Mouse (Mus musculus): ENCODE measurements around the gene Inpp5b. TPM values are rescaled to one million over a fixed set of nuclear protein-coding genes. Genes with fewer than 3 reads are reported as not detected.
"Not testable (repeated sequence)": the region's sequence is repeated elsewhere in the genome, so short reads cannot be mapped to it uniquely, and the experiment has no call there.

Inpp5b gene
- polyA plus RNA-seq, 3 experiments from 2014 or later = 93.6 to 120 (median 110) TPM

DNA sequence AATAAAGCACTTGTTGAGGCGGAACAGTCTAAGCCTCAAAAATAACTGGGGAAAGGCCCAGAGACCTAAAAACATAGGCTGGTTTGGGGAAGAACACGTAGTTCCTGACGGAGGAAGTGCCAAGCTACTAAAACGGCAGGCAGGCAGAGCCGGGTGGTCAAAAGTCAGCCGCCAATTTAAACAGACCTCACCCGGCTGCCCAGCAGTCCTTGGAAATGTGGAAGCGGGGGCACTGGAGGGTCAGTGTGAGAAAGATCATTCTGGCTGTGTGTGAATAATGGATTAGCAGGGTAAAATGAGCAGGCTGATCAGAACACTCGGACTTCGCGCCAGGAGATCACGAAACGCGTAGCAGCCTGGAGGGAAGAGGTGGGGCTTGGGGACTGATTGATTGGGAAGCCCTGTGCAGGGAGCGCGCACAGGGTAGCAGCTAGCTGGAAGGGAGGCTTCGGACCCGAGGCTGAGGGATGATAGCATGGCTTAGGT is 31.6 kb upstream of the Inpp5b start:
- no peak for ATAC-seq

DNA sequence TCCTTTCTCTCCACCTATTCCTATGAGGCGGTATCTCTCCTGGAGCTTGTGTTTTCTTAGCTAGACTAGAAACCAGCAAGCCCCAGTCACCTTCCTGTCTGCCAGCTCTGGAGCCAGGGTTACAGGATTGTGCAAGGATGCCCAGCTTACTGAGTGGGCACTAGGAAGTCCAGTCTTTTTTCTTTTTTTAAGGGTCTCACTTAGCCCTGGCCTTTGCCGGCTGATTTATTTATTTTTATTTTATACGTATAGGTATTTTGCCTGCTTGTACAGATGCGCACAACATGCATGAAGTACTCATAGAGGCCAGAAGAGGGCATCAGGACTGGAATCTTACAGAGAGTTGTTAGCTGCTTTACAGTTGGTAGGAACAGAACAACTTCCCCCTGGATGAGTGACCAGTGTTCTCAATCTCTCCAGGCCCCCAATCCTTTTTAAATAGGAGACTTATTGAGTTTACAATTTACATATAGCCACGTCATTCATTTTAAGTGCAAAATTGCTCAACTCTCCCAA is 30.8 kb upstream of the Inpp5b start:
- peak; percentile 25 for ATAC-seq

GRCm38 (mm10) chr4:124712618-124713017 is 29.0 kb upstream of the Inpp5b start:
- no peak for ATAC-seq

GRCm38 (mm10) chr4:124713850-124714249 is 27.8 kb upstream of the Inpp5b start:
- ATAC-seq = not testable (repeated sequence)

- ATAC-seq = peak; percentile 97
Measured at GRCm38 (mm10) chr4:124714545-124715481, 26.8 kb upstream of the Inpp5b start, which contains the start of gene Sf3a3. TSS of gene Sf3a3 (plus strand) at chr4:124714776.

- ATAC-seq = no peak
Measured at GRCm38 (mm10) chr4:124719101-124719500, 22.5 kb upstream of the Inpp5b start.

DNA sequence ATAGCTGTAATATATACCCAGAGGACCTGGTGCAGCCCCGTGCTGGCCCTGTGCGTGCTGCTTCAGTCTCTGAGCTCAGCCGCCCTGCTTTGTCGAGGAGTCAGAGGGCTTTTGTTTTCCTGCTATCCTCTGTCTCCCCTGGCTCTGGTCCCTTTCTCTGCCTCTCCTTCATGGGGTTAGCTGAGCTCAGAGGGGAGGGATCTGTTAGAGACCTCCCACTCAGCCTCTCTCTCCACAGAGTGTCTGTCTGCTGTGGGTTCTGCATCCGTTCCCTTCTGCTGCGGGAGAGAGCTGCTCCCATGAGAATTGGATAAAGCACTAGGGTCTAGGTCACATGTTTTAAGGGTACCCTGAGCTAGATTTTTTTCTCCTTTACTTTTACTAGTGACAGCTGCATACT is 15.5 kb upstream of the Inpp5b start:
- no peak for ATAC-seq

DNA sequence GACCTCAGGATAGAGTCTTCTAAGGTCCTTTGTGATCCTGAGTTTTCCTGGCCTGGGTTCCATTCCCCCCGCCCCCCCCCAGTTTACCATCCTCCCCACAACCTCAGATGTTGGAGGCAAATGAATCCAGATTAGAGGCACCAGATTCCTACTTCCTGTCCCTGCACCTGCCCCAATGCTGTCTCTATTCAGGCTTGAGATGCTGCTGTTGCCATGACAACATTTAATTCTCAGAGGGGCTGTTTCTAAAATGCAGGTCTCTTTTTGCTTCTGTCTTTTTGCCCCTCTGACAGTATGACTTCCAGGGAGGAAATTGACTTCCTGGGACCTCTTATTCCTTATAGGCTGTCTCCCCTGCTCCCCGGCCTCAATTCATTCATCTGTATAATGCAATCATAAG is 4.7 kb upstream of the Inpp5b start:
- ATAC-seq = no peak

- no peak for ATAC-seq
Measured at GRCm38 (mm10) chr4:124737486-124737885, 4.2 kb upstream of the Inpp5b start.

- ATAC-seq = no peak
Measured at GRCm38 (mm10) chr4:124738013-124738412, 3.6 kb upstream of the Inpp5b start.

GRCm38 (mm10) chr4:124738783-124739182 is 2.9 kb upstream of the Inpp5b start:
- ATAC-seq = no peak

GRCm38 (mm10) chr4:124742839-124743238 is 1.2 kb downstream of the Inpp5b start:
- ATAC-seq = no peak

DNA sequence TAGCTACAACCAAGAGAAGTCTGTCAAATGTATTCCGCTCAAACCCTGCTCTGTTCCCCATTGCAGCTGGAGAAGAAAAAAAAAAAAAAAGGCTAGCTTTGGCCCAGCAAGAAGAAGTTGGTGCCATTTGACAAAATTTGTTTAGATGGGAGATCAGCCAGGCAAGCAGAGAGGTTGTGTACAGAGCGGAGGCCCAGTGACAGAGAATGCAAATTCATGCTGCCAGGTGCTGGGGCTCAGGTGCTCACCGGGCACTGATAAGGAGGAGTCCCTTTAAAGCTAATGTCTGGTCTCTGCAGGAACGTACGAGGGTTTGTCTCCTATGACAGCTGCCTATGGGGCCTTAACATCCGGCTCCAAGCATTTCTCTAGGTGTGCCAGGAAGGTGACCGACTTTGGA is 4.9 kb downstream of the Inpp5b start:
- ATAC-seq = no peak

GRCm38 (mm10) chr4:124747851-124748250 is 6.2 kb downstream of the Inpp5b start:
- no peak for ATAC-seq

DNA sequence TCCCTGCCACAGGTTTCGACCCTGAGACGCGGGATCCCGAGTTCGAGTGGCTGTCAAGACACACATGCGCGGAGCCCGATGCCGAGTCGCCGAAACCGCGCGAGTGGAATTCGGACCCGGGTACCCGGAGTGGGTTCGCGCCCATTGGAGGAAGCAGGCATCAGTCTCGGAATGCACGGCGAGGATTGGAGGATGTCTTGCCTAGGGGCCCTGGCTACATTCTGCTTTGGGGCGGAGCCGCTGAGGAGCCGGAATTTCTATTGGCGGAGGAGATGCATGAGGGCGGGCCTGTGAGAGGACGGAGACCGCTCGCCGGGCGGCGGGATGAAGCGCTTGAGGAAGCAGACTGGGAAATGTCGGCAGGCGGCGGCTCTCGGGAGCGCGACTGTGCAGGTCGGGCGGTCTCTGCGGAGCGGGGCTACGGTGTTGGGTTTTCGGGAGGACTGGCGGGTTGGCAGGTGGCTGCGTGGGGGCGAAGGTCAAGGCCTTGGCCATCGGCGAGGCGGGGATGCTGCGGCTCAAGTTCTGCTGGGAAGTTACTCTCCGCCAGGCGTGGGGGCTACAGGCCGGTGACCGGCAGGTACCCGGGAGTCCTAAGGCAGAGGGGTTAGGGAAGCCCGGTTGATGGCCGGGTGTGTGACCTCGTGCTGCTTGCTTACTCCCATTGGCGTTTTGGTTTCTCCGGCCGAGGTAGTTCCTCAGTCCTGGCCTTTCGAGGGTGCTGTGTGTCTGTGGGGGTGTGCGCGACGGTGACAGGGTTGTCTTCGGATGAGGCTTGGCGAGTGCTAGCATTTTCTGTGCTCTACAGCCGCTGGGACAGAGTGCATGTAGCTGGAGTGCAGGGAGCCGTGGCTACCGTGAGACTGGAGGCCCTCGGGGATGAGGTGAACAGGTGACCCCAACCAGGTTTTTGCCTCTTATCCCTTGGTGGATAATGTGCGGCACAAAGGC is 9.9 kb downstream of the Inpp5b start:
- peak; percentile 91 for ATAC-seq

DNA sequence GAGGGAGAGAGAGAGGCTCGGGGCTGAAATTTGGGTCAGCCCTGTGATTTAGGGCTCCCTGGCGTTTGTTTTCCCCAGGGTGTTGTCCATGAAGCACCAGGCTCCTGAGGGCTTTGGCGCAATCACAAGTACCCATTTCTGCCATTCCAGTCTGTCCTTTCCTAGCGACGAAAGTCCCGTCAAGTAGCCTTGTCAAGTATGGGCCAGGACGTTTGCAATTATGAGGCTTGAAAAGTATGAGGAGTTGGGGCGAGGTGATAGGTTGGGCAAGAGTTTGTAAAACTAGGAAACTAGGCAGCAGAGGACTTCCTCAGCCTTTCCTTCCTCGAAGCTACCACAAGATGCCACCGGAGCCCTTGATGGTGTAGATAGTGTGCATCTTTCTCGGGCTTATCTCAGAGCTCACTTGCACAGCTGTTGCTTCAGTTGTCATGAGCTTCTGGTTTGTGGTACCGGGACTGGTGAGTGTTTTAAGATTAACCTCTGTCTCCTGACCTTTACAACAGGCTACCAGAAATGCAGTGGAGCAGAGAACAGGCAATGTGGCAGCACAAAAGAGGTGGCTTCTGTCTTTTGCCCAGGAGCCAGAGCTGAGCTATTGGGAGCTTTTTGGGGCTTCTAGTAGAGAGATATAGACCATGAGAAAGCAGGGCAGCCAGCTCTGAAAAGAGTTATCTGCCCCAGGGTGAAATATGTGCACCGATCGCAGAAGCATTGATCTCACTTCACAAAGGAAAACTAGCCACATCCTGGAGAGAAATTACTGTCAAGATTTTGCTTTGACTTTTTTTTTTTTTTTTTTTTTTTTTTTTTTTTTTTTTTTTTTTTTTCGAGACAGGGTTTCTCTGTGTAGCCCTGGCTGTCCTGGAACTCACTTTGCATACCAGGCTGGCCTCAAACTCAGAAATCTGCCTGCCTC is 10.9 kb downstream of the Inpp5b start:
- ATAC-seq = peak; percentile 48

- ATAC-seq = peak; percentile 44
Measured at GRCm38 (mm10) chr4:124755526-124755925, 13.9 kb downstream of the Inpp5b start.

GRCm38 (mm10) chr4:124759305-124759811 is 17.7 kb downstream of the Inpp5b start:
- peak; percentile 20 for ATAC-seq

GRCm38 (mm10) chr4:124761201-124761600 is 19.6 kb downstream of the Inpp5b start:
- ATAC-seq = no peak

DNA sequence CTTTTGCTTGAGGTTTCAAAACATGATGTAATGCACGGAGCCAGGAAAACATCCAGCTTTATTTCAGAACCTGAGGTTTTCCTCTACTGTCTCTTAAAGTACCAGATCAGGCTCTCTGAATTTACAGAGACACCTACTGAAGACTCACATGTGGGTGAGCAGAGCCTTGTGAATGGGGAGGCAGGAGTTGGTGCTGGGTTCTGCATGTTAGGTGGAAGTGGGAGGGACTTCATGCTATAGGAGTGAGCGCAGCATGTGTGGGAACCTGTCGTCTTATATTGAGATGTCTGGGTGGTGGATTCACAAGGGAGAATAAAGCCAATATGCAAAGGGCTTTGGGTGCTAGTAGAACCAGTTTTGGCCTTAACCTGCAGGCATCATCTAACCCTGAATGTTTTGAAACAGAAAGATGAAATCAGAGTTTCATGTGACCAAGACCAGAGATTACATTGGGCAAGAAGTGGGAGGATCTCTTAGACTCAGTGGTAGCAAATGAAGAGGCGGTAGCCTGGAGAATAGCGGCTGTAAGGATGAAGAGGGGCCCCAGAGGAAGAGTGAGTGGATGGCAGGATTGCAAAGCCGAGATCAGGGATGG is 21.3 kb downstream of the Inpp5b start:
- ATAC-seq = no peak

Data from inflammation-experienced regulatory T-cells, adult 6 months (primary cell).